Mouse (Mus musculus): ENCODE results near the gene Stard9. TPM values are rescaled to one million over a fixed set of nuclear protein-coding genes. Genes with fewer than 3 reads are reported as not detected.
"Not testable (repeated sequence)": the region's sequence is repeated elsewhere in the genome, so short reads cannot be mapped to it uniquely, and the experiment has no call there.

Gene Stard9
- total RNA-seq, 2 experiments from 2014 or later = 0.62 to 10.7 TPM

DNA sequence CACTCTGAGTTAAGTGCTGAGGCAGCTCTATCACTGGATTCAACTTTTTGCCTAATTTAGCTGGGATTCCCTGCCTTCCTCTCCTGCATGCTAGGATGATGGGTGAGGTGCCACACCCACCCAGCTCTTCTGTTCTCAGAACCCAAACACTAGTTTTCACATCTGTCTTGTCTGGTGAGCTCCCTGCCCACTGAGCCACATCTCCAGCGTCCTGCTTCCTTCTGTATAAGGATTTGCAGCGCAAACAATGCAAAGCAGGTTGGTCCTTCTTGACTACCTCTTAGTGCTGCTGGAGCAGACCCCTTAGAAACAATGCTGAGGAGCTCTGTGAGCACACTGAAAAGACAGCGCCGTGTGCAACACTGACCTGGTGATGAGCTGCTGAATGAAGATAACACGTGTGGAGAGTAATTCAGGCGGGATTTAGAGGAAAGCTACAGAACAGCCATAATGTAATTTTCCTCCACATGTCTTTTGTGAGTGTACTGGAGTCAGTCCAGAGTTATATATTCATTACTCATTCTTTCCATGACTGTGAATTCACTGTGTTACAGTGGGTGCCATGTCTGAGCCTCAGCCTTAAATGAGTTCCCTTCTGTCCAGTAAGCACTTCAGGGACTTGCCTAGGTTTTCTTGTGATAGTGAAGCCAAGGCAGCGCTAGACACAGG is 23.5 kb downstream of the Stard9 start:
- ATAC-seq (replicated peaks; ENCODE audit: poor library complexity, severe bottlenecking) = no peak

DNA sequence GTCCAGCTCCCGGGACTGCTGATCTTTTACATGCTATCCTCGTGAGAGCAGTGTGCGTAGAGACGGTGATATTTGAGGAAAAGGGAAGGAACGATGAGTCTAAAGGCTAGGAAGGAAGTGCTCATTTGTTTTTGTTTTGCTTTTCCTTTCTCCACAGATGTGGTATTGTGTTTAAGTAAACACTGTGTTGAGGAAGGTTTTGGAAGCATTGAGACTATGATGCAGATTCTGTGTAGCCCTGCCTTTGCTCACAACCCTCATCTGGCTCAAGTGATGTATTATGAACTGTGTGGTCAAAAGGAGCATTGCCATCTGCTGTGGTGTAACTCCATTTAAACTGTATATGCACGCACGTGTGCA is 24.0 kb downstream of the Stard9 start:
- ATAC-seq (replicated peaks; ENCODE audit: poor library complexity, severe bottlenecking) = no peak

DNA sequence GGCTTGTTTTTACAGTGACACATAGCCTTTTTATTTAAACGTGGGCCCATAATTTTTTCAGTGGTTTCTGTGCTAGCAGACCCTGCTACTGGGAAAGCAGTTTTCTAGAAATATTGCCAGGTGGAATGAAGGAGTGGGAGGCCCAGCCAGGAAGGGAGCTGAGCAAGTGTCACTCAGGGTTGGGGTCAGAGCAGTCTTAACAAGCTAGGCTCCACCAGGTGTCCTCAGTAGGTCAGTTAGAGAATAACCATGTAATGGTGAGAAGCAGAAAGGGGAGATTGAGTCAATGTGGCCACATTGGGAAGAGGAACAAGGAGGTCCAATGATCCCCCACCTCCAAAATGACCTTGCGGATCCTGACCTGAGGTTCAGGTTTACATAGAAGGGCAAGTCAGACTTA is 25.8 kb downstream of the Stard9 start:
- no peak for ATAC-seq (replicated peaks; ENCODE audit: poor library complexity, severe bottlenecking)

DNA sequence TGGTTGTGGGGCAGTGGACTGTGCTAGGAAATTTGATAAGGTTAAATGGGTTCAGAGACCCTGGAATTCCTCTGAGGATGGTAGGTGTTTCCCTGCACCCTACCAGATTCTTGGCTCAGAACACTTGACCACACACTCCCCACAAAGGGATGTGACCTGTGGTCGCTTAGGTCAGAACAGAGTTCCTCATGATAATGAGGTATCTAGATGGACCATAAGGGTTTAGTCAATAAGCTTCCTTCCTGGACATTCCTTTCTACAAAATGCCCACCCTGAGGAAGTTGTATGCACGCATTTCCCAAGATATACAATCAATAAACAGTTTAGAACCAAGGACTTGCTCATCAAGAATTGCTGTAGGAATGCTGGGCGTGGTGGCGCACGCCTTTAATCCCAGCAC is 27.0 kb downstream of the Stard9 start:
- ATAC-seq (replicated peaks; ENCODE audit: poor library complexity, severe bottlenecking) = no peak

DNA sequence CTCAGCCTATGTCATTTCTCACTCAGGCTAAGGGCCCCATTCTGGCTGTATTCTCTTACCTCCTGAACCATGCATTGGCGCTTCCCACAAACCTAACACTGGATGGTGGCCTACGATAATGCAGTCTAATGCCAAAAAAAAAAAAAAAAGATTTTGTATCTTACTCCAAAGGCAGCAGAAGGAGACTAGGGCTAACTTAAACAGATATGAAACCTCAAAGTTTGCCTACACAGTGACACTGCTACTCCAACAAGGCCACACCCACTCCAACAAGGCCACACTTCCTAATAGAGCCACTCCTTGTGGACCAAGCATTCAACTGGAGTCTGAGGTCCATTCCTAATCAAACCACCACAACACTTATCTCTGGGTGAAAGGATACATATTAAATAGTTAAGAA is 27.8 kb downstream of the Stard9 start:
- no peak for ATAC-seq (replicated peaks; ENCODE audit: poor library complexity, severe bottlenecking)

DNA sequence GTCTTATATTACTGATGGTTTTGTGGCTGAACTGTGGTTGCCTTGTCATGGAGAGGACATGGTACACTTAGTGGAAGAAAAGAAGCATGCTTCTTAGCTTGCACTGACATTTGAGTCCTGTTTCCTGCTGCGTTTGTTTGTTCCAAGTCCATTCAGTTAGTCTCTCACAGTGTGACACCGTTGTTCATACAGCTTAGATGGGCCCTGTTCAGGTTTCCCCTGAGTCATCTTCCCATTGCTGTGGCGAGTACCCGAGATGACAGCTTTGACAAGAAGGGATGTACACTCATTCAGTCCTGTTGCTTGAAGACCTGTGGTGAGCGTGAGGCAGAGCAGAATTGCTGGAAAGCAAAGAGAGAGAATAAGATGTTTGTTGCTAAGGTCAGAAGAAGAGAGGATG is 29.6 kb downstream of the Stard9 start:
- ATAC-seq (replicated peaks; ENCODE audit: poor library complexity, severe bottlenecking) = no peak

DNA sequence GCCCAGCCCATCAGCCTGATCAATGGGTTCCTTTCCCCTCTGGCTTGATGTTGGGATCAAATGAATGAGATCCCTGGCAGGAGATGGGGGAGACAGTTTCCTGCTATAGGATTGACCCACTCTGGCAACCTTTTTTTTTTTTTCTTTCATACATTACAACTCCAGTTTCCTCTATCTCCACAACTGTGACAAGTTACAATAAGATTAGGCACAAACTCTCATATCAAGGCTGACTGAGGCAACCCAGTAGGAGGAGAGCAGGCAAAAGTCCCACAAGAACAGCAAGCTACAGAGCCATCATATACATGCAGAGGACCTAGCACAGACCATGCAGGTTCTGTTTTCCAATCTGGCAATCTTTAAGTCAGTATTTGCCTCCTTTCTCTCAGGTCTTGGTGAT is 30.4 kb downstream of the Stard9 start:
- ATAC-seq (replicated peaks; ENCODE audit: poor library complexity, severe bottlenecking) = no peak

DNA sequence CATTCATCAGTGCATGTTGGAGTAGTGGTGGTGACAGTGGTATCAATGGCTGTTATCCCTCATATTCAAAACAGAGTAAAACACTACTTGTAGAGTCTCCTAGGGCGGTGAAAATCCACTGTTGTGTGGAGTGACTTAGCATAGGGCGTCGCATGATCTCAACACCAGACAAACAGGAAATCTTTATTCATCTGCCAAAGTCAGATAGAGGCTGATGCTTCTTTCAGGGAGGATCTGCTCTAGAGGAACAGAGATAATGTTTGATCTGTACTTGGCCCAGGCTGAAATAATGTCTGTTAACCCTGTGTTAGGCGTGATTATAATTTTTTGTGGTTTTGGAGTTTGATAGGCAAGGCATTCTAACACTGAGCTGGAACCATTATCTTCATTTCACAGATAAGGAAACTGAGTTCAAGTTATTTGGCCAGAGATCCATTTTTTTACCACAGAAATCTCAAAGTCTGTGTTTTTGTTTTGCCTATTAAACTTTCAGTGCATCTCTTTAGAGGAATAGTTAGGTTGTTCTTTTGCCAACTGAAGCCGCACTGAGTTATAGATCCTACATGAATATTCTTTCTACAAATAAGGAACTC is 31.7 kb downstream of the Stard9 start:
- peak; percentile 44; the same call in 1 of the 2 replicates for ATAC-seq (replicated peaks; ENCODE audit: poor library complexity, severe bottlenecking)

DNA sequence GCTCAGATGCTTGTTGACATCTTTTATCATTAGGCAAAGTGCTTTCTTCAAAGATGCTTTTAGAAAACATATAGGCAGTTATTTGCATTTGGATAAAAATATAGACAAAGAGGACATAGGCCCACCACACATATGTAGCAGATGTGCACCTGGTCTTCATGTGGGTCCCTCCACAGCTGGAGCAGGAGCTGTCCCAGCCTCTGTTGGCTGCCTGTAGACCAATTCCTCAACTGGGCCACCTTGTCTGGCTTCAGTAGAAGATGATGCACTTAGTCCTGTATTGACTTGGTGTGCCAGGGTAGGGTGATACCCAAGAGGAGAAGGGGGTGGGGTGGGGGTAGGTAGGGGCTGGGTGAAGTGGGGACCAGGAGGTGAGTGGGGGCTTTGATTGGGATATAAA is 33.8 kb downstream of the Stard9 start:
- ATAC-seq (replicated peaks; ENCODE audit: poor library complexity, severe bottlenecking) = no peak

DNA sequence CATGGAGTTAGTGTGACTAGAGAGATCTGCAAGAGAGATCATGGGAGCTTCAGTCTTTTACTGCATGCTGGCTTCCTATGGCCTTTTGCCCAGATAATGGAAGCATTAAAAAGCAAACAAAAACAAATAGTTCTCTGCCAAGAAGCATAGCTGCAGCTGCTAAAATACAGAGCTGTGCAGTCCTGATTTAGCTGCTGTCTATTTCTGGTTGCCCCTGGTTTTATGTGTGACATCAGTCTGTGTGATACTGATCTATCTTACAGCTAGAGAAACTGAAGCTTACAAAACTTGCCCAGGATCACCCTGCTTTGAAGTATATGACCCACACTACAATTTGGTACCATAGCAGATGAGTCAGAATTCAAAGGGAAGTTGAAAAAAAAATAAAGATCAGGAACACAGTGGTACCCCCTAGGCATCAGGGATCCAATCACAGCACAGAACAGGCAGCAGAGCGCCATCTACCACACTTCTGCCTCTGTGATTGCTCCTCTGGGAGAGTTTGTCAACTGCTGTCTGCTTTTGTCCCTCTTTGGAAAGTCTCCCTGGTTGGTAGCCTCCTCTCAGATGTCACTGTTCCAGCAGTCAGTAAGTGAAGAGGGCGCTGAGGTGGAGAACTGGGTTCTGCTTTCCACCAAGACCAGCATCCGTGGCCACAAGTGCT is 34.7 kb downstream of the Stard9 start:
- ATAC-seq (replicated peaks; ENCODE audit: poor library complexity, severe bottlenecking) = no peak

DNA sequence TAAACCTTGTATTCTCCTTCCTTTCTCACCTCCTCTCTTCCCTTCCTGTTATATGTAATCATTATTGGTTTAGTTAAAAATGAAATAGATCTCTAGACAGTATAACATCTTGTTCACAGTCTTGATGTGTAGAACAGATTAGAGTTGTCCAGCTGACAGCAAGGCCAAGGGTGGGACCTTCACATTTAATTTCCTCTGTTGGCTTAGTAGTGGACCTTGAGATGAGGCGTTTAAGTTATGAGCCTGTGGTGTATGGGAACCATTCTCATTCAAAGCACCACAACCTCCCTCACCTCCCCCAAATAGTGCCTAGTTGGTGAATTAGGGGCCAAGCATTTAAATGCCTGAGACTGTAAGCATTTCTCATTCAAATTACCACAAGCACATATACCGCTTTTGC is 38.5 kb downstream of the Stard9 start:
- ATAC-seq (replicated peaks; ENCODE audit: poor library complexity, severe bottlenecking) = no peak

DNA sequence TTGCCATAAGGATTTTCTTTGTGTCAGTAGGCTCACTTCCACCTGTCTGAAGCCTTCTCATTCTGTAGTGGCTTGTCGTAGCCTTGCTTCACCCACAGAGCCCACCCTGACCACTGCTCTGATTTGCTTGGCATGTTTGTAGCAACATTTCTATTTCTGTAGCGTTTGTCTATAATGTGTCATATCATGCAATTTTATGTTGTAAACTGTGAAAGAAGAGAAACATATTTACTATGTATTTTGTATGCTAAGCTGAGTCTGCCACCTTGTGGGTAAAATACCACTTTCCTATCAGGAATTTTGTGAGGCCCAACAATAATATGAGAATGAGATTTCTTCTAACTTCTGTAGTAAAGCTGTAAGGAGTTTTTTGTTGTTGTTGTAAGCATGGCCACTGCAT is 41.3 kb downstream of the Stard9 start:
- no peak for ATAC-seq (replicated peaks; ENCODE audit: poor library complexity, severe bottlenecking)

DNA sequence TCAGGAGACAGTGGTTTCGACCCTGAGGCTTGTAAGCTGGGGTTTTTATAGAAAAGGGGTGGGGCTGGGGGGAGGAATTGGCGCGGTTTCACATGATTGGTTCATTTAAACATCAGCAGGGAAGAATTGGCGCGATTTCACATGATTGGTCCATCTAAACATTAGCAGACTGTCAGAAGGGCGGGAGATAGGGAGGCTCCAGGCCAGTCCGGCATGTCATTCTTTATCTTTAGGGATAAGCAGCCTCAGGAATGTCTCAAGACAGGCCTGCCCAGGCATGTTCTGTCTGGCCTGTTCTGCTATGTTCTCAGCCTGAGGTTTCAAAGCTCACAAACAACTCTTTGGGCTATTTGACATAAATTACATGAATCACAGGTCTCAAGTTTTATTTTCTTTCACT is 52.2 kb downstream of the Stard9 start:
- ATAC-seq (replicated peaks; ENCODE audit: poor library complexity, severe bottlenecking) = not testable (repeated sequence)

DNA sequence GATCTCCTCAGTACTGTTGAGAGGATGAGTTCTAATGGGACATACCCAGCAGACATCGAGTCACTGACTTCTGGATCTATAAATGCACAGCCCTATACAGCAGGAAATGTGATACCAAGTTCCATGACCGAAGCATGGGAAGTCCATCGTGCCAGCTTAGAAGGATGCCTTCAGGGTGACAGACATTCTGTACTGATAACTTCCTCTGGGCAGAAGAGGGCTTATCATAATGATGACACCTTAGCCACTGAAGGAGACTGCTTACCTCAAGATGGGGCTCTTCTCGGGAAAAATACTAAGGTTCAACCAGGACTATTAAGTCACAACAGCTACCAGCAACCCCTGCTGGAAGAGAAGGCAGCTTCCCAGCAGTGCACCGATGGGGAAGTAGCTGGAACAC is 68.8 kb downstream of the Stard9 start:
- ATAC-seq (replicated peaks; ENCODE audit: poor library complexity, severe bottlenecking) = no peak

DNA sequence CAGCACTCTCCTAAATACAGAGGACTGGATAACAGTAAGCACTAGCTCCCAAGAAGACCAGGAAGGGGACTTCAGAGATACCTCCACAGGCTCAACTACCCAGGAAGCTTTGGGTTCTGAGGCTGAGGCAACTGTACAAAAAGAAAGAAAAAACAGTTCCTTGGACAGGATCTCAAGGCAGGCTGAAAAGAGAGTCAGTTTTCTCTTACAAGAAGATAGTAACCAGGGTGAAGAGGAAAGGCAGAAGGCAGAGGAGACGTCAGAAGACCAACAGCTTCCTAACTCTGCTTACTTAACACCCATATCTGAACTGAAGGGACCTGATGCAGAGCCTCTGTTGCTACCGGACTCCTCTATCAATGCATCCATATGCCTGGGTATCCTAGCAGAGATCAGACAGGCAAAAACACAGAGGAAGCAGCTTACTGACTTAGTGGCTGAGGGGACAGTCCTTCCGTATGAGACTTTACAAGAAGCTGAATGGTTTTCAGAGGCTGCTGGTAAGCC is 71.5 kb downstream of the Stard9 start:
- ATAC-seq (replicated peaks; ENCODE audit: poor library complexity, severe bottlenecking) = no peak

DNA sequence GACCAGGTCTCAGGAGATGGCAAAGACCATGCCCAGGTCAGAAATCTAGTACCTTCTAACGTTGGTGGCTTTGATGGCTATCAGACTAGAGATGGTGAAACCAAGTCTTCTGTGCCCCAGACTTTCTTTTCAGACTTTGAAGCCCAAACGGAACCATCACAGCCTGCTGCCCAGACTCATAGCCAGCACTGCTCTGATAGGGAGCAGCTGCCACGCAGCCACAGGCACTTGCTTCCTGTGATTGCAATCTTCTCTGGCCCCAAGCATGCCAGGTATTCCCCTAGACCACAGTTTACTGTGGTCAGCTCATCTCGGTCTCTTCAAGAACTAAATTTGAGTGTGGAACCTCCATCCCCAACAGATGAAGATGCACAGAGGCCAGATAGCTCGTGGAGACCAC is 73.8 kb downstream of the Stard9 start:
- ATAC-seq (replicated peaks; ENCODE audit: poor library complexity, severe bottlenecking) = no peak

DNA sequence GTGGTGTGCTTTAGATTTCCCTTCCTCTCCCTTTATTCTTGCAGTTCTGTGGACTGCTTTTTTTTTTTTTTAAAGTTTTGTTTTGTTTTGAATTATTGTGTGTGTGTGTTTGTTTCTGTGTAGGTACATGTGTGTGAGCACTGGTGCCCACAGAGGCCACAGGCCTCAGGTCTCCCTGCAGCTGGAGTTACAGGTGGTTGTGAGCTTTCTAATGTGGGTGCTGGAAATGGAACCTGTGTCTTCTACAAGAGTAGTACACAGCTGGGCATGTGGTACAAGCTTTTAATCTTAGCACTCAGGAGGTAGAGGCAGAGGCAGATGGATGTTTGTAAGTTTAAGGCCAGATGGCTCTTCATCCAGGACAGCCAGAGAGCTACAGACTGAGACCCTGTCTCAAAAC is 78.1 kb downstream of the Stard9 start:
- no peak for ATAC-seq (replicated peaks; ENCODE audit: poor library complexity, severe bottlenecking)

DNA sequence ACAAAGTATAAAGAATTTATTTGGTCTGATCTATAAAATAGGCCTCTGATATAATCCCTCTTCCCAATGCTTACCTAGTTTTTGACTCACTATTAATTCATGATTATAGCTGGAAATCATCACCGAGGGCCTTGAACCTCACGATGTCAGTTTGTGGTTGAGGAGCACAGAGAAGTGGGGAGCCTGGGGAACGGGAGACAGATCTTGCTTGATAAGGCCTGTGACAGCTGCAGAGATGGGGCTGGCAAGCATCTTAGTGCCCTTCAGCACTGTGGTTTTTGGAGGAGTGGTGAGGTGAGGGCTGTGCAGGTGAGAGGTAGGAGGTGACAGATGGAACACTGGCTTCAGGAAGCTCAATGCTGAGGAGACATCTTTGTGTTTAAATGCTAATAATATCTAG is 81.2 kb downstream of the Stard9 start:
- no peak for ATAC-seq (replicated peaks; ENCODE audit: poor library complexity, severe bottlenecking)

DNA sequence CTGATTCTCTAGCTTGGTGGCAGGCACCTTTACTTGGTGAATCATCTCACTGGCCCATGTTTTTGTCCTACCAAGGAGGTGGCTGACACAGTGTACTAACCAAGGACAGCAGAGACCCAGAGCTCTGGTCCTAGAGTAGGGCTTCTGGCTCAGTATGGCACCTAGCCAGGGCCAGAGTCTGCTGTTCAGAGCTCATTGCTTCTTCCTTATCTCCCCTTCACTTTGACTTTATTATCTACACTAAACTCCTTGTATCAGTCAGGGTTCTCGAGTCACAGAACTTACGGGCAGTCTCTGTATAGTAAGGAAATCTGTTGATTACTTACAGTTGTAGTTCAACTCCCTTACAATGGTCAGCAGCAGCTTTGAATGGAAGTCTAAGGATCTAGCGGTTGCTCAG is 82.0 kb downstream of the Stard9 start:
- ATAC-seq (replicated peaks; ENCODE audit: poor library complexity, severe bottlenecking) = no peak

DNA sequence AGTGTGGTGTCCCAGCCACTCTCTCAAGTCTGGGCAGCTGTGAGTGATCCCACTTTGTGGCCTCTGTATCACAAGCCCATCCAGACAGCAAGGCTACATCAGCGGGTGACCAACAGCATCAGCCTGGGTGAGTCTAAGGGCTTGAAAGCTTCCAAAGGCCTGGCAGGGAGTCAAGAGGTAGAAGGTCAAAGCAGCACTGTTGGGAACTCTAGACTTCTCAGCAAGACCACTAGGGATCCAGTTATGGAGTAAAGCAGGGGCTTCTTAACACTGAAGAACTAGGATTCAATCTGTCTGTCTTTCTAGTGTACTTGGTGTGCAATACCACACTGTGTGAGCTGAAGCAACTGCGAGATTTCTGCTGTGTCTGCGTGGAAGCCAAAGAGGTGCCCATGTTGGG is 84.5 kb downstream of the Stard9 start:
- no peak for ATAC-seq (replicated peaks; ENCODE audit: poor library complexity, severe bottlenecking)

DNA sequence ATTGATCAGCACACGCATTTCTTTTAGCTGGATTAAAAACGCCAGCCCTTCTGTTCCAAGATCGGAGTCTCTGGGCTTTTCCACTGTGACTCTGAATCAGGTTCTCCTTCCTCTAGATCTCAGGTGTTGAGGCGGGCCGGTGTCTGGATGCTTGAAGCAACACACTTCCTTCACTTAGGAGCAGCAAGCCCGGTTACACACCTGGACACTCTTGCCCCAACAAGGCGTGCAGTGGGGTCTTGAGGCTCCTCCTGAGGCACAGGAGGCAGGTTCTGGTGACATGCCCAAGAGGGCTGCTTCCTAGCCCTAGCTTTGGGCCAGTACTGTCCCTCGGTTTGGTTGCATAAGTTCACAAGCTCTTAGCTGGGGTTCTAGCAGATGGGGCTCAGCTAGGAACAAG is 89.6 kb downstream of the Stard9 start:
- no peak for ATAC-seq (replicated peaks; ENCODE audit: poor library complexity, severe bottlenecking)

DNA sequence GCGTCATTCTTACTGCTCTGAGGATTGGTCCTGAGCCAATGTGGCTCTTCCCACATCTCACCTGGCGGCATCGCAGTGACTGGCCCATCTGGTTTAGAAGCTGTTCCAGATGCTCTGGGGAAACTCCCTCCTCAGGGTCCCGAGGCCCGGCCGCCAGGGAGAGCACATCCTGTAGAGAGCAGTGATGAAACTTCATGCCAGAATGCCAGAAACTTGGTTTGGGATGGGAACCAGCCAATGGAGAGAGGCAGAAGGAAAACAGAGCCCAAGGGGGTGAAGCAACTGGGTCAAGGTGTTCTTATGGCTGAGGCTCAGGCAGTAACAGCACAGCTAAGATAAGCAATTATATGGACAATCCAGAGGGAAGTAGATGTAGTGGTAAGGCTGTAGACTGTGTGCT is 91.9 kb downstream of the Stard9 start:
- no peak for ATAC-seq (replicated peaks; ENCODE audit: poor library complexity, severe bottlenecking)
